Mouse (Mus musculus) C2C12 (cell line): Measurements from ENCODE around the gene Lpcat3.

Experiments used
- CEBPB ChIP-seq: IDR thresholded peaks from one replicate; pipeline ENCODE4 v1.6.1; 2011; ENCODE audit warnings: low read depth, mild to moderate bottlenecking, control low read depth, moderate library complexity
- CTCF ChIP-seq: IDR thresholded peaks from one replicate; pipeline ENCODE4 v1.5.1; 2011; ENCODE audit not compliant: control insufficient read depth, insufficient read depth, insufficient read length
- FOSL1 ChIP-seq: IDR thresholded peaks from one replicate; pipeline ENCODE4 v1.8.0; 2011; ENCODE audit warnings: mild to moderate bottlenecking, low read length; ENCODE audit not compliant: poor library complexity, insufficient read depth, severe bottlenecking
- MAX ChIP-seq: IDR thresholded peaks from one replicate; pipeline ENCODE4 v1.6.1; 2011; ENCODE audit warnings: mild to moderate bottlenecking, control low read depth
- MYOD1 ChIP-seq: IDR thresholded peaks from one replicate; pipeline ENCODE4 v1.6.1; 2011; ENCODE audit warnings: low read depth; ENCODE audit not compliant: control insufficient read depth, insufficient read length
- USF1 ChIP-seq: IDR thresholded peaks from one replicate; pipeline ENCODE4 v1.6.1; 2011; ENCODE audit warnings: low read depth, mild to moderate bottlenecking, control low read depth, moderate library complexity

- TF ChIP-seq CTCF (no peak), USF1 (no peak), CEBPB (no peak), FOSL1 (no peak), MAX (no peak), MYOD1 (no peak)
Measured at GRCm38 (mm10) chr6:124699366-124699765, 36.5 kb downstream of the Lpcat3 start.
